Mouse (Mus musculus) NIH3T3 (cell line): ENCODE measurements around the gene Kcnd3.

Experiments
- DNase-seq: peaks from one replicate; pipeline ENCODE4 v3.0.0-alpha.2; 2012; ENCODE audit warnings: low read depth

The Kcnd3 gene

GRCm38 (mm10) chr3:105590056-105590672 lies 138.0 kb downstream of the Kcnd3 start:
- no peak for DNase-seq

GRCm38 (mm10) chr3:105591766-105592165 lies 139.6 kb downstream of the Kcnd3 start:
- DNase-seq: no peak

DNA sequence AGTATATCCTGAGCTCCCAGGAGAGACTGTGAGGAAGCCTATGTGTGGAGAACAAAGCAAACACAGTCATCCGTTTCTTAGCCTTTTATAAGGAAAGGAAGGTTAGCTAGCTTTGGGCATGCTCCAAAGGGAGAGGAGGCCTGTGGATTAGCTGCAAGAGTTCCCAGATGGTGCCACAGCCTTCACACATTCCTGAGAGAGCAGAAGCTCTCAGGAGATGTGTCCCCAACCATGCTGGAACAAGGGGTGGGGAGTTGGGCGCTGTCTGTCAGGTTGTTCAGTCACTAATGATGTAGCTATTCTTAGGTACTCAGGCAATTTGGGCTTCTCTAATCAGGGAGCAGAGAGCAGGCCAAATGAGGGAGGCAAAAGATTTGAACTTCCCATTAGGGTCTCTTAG lies 140.1 kb downstream of the Kcnd3 start:
- no peak for DNase-seq

DNA sequence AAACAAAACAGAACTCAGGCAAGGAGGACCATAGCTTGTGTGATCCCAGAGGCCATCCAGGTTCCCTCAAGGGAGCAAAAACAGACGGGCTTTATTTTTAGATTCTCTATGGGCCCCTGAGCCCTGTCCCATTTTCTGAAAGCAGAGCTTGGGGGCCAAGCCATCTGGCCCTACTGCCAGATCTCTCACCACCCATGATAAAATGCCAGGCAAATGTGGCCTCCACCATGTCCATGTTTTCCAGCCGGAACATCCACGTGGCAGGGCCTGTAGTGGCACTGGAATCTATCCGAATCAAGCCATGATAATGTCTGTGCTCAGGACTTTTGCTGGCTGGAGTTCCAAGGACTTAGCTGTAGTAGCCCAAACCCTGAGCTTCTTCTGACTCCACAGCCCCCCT lies 148.4 kb downstream of the Kcnd3 start:
- DNase-seq: no peak

DNA sequence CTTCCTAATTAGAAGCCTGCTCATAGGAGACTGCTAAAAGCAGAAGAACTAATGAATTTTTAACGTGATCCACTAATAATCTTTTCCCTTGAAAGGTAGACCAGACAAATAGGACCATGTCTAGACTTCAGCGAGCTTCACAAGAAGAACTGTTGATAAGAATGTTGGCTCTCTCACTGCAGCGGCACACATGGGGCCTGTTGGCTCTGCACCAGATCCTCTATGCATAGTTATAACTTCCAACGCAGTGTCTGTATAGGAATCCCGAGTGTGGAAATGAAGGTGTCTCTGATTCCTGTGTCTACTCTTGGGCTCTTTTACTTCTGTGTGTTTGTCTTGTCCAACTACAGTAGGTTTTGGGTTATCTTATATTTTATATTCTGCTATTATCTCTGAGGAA lies 150.8 kb downstream of the Kcnd3 start:
- DNase-seq: no peak

GRCm38 (mm10) chr3:105605726-105606125 lies 153.6 kb downstream of the Kcnd3 start:
- DNase-seq: no peak

DNA sequence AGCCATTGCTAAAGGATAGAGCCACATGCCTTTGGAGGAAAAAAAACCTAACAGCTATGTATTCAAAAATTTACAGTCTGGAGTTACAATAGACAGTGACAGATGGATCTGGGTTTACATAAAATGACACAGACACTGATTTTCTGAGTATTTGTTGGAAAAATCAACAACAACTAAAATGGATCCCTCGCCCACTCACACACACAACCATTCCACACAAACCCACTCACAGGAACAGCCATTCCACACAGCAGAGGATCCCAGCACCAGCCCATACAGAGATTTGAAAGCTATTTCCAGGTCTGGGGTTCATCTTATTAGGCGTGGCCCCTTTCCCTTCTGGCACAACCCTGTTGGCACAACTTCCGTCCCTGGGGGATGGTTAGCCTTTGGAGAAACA lies 156.7 kb downstream of the Kcnd3 start:
- DNase-seq: no peak

DNA sequence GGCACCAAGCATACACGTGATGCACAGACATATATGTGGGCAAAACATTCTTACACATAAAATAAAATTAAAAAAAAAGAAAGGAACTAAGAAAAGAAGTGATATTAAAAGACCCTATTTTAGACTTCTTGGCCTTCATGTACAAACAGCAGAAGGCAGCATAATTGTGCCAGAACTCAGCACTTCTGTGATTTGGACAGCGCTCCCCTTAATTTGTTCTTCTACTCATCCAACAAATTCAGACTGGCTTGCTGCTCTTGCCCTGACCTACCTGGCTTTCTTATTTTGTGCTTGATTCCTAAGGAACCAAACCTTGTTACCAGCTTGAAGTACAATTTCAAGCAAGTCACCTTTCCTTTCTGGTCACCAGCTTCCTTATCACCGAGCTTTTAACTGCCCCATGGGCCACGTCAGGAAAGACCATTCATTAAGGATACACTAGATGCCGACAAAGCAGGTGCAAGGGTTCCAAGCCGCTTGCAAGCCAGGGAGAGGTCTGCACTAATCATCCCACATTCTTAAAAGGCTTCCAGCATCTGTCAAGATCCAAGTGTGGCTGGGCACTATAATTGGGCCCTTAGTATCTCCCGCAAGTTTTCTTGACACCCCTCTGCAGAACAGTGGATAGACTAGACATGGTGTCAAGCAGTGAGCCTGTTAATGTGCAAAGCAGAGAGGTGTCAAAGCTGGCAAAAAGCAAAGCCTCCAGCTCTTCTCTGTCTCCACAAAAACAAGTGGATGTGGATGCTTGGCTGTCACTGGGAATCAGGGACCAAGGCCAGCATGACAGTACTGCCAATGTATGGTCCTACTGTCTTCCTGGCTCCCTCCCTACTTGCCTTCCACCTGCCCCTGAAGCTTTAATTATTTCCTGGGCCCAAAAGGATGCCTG lies 159.6 kb downstream of the Kcnd3 start:
- peak; percentile 11 for DNase-seq

GRCm38 (mm10) chr3:105612423-105612814 lies 160.3 kb downstream of the Kcnd3 start:
- DNase-seq: no peak

GRCm38 (mm10) chr3:105616861-105617743 lies 165.0 kb downstream of the Kcnd3 start:
- no peak for DNase-seq

DNA sequence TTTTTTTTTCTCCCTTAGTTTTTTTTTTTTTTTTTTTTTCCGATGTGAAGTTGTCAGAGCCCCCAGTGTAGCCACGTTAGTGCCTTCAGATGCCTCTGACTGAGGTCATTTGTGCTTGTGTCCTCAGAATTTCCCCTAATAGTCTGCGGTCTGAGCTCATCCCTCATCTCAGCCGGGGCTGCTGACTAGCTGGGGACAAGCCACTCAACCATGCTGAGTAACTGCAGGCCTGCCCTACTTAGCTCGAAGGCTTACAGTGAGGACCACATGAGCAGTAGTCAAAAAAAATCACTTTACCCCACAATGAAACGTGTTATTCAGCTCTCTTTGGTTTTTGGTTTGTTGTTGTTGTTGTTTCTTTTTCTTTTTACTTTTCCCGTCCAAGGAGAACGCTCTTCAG lies 169.0 kb downstream of the Kcnd3 start:
- no peak for DNase-seq

DNA sequence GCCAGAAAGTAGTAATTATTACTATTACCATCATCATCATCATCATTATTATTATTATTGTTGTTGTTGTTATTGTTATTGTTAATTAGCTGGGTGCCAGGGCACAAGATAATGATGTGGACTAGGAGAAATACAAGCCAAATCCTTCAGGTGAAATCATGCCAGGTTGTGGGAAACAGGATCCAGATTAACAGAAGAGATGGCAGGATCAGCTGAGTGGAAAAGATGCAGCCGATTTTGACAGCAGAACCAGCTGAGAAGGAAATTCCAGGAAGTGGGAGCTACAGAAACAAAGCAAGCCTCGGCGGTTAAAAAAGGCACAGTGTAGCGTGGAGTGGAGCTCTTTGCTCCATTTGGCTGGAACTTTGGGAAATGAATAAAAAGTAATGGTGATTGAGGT lies 171.0 kb downstream of the Kcnd3 start:
- DNase-seq: no peak

DNA sequence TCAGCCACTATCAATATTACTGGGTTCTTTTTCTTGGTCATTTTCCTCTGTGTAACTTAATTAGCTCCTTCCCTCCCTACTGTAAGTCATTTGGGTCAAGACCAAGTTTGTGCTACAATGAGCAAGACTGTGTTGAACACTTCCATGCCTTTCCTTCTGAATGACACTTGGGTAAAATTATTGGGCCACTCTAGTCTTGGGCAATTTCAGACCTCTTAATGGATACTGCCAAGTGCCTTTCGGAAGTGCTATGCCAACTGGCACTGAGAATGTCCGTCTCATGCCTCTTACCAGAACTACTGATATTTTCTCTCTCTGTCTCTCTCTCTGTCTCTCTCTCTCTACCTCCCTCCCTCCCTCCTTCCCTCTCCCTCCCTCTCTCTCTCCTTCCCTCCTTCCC lies 173.8 kb downstream of the Kcnd3 start:
- DNase-seq: no peak

DNA sequence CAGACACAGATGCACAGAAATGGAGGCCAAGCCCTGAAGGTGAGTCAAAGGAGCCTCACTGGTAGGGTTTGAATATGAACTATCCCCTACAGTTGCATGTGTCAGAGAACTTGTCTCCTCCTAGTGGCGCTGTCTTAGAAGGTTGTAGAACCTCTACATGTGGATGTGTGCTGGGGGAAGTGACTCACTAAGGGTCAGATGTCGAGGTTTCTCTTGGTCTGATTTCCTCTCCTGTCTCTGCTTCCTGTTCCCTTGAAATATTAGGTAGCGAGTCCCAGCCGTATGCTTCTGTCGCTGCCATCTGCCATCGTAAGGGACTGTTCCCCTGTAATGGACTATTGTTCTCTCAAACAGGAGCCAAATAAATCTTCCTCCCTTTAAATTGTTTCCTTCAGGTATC lies 175.1 kb downstream of the Kcnd3 start:
- DNase-seq: no peak

DNA sequence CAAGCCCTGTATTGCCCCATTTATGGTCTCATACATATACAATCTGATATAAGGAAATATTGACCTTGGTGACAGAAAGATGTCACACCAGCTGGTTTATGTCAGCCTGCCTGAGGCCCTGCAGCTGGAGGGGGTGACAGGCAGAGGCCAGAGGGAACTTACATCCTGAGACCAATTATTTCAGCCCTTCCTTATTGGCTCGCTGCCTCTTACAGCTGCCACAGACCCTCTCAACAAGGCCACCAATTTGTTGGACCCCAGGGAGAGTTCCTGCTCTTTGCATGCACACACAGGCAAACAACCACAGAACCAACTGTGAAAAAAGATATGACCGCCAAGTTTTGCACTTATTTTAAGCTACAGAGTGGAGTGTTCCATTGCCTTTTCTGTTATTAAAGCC lies 180.2 kb downstream of the Kcnd3 start:
- DNase-seq: no peak

- no peak for DNase-seq
Measured at GRCm38 (mm10) chr3:105633021-105633420, 180.9 kb downstream of the Kcnd3 start.

DNA sequence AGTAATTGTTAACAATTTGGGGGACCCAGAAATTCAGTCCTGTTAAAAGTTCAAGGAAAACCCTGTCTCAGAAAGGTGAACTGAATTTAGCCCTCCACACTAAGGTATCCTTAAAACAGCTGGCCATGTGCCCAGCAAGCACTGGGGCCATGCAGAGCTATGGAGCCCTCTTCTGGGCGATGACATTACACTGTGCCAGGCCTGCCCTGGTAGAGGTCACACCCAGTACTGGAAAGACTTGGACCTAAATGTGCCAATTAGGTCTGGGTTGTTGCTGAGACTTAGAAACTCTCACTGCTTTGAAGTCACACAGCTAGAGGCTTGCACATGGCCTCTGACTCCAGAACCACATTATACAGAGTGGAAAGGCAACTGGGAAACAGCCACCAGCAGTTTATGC lies 190.1 kb downstream of the Kcnd3 start:
- peak; percentile 55 for DNase-seq

DNA sequence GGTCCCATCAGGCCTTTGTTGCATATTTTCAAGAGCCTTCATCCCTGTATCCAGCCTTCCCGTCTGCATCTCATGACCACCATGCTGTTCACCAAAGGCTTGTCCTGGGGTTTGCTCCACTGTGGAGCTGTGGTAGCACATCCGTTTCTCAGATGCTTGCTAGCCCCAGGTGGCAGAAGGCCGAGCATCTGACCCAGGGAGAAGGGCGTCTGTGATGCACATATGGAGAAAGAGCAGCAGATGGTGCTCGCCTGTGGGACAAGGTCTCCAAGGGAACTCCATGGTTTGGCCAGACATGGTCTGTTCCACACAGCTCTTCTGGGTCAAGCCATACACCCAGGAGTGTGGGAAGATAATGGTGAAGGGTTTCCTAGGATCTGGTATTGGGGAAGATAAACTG lies 191.4 kb downstream of the Kcnd3 start:
- no peak for DNase-seq

DNA sequence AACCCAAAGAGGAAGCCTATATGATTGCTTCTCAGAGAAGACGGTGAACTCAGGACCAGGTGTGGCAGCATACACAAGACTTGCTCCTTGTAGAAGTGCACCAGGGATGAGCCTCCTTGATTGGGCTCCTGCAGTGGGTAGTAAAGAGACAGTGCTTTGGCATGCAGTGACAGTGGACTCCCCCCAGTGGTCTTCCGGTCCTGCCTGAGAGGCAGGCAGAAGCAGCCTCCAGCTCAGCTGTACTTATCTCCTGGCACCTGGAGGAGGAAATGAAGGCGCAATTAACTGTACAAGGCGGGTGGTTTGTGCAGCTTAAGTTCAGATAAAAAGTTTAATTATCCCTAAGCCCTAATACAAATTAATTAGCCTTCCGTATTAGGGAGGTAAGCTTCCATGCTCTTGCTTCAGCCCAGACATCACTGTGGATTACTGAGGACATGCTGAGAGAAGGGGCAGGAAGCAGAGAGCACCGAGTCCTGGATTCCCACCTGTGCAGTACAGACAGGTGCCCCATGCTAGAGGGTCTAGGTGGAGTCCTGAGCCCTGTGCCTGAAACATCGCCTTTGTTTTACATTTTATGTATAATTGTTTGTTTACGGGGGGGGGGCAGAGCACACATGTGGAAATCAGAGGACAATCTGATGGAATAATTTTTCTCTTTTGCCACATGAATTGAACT lies 196.9 kb downstream of the Kcnd3 start:
- DNase-seq: no peak

DNA sequence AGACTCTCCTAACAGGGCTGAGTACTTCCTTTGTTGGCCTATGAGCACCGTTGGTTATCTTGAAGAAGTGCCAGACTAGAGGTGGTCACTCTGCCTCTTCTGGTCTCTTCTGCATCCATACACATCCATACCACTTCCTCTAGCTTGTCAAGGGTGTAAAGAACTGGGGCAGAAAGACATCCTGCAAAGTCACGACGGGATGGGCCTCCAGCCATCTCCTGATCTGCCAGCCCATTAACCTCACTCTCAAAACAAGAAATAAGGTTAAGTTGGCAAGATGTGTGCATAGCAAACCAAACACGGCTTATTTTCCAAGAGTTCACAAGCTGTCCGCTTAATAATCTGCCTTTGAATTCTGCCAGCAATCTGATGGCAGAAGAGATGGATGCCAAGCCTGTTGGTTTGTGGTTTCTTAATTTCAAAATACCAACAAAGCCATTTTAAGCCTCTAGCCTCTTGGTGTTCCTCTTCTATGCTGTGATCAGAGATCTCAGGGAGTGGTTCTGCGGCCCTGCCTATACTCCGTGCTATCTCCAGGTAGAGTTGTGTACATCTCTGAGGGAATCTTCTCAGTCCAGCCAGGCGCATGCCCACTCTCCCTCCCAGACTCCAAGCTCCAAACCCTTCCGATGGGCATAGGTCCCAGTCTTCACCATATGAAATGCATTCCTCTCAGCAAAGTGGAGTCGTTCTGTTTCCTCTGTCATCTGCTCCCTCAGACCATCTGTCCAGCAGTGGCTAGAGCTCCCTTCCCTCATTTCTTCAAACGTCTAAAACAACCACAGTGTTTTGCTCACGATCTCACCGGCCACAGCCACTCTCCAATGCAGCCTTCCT lies 201.6 kb downstream of the Kcnd3 start:
- DNase-seq: no peak

- no peak for DNase-seq
Measured at GRCm38 (mm10) chr3:105655031-105655585, 203.0 kb downstream of the Kcnd3 start.
